Mouse (Mus musculus) lung, postnatal 4 days (tissue): ENCODE data around the gene Dmkn.

Source experiments
- DNase-seq, 2 experiments: peaks; one replicate each; pipeline ENCODE4 v3.0.0; 2021

The Dmkn gene

DNA sequence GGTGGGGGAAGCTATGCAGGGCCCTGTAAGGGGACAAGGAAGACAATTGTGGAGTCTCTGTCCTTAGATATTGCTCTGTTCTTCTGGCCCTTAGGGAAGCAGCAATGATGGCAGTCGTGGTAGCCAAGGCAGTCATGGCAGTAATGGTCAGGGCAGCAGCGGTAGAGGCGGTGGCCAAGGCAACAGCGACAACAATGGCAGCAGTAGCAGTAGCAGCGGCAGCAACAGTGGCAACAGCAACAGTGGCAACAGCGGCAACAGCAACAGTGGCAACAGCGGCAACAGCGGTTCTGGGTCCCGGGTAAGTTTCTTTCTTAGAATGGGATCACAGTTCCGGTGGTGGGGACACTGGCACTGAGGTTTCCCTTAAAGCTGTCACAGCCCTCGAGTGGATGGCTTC is 1.6 kb downstream of the Dmkn start:
- DNase-seq: no peak

DNA sequence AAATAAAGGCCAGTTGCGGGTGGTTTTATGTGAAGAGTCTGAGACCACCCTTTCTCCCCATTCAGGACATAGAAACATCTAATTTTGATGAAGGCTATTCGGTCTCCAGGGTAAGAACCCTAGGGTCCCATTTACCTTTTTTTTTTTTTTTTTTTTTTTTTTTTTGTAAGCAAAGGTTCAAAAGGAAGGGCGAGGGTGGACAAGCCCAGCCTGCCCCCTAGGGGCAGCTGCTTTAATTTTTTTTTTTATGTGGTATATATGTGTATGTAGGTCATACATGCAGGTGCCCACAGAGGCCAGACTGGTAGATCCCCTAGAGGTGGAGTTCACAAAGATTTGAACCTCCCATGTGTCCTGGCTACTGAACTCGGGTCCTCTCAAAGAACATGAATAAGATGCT is 2.9 kb downstream of the Dmkn start:
- DNase-seq: no peak

DNA sequence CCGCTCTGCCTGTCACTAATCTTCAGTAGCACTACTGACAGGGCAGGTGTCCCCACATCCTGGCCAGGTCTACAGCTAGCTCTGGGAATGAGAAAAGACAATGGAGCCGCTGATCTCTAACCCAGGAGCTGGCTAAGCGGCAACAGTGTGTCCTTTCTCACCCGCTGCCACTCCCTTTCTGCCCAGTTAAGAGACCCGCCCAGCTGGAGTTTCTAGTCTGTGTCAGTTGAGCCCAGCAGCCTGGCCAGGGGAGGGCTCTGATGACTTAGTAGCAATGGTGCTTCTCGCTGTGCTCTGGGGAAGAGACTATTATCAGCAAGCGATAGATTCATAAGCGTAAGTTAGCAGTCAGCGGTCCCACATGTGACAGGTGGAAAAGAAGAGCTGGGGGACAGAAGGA is 5.7 kb downstream of the Dmkn start:
- DNase-seq: no peak

DNA sequence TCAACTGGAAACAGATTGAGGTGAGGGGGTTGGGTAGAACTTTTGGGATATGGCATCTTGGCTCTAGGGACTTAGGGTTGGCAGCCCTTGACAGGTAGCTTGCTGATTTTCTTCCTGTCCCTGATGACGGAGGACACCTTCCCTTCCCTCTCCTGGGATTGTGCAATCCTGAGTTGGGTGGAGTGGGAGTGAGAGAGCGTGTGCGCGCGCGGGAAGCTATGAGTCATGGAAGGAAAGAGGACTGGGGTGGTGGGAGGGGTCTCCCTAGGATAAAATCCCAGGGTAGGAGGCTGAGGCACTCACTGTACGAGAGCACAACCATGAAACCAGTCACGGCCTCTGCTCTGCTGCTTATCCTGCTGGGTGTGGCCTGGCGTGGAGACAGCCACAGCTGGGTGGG is 12.5 kb downstream of the Dmkn start:
- DNase-seq: no peak

DNA sequence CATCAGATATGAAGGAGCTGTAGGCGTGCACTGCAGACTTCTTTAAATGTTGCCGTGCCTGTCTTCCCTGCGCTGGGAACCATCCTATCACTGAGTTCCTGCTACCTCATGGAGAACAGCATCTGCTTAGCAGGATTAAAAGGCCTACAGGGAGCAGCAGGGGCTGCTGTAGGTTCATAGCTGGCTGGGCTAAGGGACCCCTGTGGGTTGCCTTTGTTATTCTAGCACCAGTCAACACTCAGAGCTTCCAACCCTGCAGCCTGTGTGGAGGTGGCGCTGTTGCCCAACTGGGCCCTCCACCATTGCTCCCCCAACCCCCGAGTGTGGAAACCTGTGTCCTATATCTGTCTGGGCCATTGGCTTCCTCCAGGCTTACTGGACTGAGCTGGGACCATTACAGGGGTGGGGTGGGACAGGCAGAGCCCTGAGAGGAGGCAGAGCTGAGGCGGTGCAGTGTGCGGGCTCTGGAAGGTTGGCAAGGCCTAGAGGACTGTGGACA is 13.6 kb downstream of the Dmkn start:
- DNase-seq: no peak

DNA sequence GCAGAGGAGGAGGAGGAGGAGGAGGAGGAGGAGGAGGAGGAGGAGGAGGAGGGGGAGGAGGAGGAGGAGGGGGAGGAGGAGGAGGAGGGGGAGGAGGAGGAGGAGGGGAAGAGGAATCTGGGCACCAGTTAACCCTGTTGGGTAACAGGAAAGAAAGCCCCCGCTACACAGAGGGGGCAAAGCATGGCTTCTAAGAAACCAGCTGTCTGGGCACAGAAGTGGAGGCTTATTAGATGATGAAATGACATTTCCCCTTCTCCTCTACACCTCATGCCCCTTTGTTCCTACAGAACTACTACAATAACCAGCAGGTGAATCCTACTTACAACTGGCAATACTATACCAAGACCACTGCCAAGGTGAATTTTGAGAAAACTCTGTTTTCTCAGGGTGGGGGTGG is 14.4 kb downstream of the Dmkn start:
- DNase-seq: no peak

DNA sequence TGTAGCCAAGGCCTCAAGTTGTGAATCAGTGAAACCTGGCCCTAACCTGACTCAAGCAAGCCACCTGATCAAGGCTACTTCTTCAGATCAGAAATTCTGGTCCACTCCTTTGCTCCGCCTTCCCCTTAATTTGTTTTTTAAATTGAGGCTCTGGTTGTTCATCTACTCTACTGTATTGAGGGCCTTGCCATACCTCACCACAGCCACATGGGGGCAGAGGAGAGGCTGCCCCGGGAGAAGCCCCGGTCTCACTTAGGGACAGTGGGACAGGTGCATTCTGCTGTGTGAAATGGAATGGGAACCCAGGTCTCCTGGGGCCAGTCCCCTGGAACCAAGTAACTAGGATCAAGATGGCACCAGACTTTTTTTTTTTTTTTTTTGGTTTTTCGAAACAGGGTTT is 18.2 kb downstream of the Dmkn start:
- no peak for DNase-seq

DNA sequence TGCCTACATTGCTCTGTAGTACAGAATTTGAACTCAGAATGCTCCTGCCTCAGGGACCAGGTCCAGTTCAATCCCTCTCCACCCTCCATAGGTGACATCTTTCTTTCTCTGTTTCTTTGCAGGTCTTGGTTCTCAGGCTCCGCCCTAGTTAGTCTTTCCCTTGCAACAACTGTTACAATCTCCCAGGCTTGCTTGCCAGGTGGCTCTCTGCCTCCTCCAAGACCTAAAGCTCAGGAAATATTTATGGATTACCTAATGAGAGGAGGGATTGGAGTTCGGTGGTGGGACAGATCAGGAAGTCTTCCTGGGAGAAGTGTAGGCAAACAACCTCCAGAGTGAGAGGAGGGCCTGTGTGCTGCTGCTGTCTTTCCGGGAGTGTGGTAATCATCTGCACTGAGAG is 19.1 kb downstream of the Dmkn start:
- DNase-seq: no peak

DNA sequence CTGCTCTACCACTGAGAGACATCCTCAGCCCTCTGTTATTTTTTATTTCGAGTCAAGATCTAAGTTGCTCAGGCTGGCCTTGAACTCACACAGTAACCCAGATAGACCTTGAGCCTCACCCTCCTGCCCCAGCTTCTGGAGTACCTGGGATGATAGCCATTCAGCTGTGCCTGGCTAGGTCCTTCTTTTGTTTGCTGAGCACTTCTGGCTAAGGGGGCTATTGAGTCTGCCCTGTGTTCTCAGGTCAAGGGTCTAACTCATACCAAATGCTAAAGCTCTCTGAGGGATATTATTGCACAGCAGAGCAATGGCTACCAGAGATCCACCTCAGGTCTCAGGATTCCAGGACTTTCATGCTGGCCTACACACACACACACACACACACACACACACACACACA is 21.6 kb downstream of the Dmkn start:
- DNase-seq: no peak

DNA sequence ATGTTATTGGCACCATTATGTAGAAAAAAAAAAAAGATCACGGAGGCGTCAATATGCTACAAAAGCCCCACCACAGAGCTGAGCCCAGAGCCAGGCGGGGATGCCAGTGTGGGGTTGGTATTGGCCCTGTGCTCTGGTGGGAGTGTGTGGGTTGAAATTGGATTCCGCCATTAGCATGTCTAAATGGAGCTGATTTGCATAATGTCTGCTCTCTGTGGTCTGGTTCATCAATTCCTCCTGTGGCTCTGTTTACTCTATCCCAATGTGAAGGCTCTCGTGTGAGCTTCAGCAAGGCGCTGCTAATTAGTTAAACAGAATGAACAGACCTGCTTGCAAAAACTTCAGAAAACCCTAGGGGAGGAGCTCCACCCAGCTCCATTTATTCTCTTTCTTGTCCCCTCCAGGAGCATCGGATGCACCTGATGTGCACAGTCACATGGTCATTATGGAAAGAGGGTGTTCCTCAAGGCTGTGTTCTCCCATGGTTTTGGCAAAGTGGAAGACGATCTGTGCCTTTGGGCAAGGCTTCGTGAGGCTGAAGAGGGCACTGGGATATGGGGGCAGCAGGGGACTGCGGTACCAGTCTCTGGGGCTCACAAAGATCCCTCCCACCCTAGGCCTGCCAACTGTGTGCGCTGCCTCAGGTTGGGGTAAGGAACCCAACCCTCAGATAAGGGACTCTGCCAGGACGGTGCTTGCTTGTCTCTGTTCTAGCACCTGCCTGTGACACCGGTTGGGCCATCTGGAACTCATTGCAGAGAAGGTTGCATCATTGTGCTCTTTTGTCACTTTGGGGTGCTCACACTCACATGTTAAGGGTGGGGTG is 22.4 kb downstream of the Dmkn start:
- DNase-seq: no peak

DNA sequence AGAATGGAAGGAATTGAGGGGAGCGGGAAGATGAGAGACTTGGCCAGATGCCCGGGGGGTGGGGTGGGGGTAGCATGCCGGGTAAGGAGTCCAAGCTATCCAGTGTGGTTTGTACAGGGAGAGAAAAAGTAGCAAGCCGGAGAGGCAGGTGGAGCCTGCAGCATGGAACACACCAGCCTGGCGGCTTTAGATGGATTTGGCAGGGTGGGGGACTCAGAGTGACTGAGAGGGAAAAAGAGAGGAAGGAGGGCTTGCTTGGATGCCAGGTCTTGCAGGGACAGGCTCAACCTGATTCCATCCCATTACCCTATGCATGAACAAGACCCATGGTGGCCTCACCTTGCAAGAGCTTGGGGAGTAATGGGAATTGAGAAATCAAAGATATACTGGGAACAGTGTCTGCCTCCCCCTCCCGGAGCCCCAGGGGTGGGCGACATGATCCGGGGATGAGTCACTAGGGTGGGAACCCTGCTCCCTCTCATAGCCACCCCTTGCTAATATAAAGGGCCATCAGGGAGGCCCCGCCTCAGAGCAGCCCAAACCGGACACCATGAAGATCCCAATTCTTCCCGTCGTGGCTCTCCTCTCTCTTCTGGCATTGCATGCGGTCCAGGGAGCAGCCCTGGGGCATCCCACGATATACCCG is 23.9 kb downstream of the Dmkn start, which contains the start of gene Krtdap:
Gene Krtdap (plus strand): TSS at position 520 of the 646 bp plus-strand sequence.
- no peak for DNase-seq

DNA sequence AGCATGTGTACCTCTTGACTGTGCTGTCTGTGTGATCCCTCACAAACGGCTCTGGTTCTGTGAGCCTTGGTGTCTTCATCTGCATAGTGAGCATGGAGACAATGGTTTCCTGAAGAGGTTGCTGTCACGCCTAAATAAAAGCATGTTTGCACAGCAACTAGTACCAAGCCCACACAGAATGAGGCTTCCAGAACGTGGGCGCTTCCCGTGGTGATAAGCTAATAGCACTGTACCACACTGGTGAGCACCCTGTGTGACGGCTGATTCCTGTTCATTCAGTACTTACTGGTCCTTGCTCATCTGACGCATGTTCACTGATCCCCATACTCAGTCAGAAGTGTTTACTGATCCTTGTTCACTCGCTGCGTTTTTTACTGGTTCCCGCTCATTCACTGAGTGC is 26.6 kb downstream of the Dmkn start:
- DNase-seq: no peak

DNA sequence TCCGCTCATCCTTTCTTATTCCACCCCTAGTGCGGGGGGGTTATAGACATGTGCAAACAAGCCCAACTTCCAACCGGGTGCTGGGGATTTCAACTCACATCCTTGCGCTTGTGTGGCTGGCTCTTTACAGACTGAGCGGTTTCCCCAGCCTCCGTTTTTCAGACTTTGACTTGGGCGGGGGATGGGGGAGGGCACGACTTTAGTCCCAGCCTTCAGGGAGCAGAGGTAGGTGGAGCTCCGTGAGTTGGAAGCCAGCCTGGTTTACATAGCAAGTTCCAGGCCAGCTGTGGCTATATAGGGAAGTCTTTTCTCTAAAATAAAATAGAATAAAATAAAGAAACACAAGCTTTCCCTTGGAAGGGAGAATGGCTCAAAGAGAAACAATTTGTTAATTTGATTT is 28.4 kb downstream of the Dmkn start:
- DNase-seq: no peak

DNA sequence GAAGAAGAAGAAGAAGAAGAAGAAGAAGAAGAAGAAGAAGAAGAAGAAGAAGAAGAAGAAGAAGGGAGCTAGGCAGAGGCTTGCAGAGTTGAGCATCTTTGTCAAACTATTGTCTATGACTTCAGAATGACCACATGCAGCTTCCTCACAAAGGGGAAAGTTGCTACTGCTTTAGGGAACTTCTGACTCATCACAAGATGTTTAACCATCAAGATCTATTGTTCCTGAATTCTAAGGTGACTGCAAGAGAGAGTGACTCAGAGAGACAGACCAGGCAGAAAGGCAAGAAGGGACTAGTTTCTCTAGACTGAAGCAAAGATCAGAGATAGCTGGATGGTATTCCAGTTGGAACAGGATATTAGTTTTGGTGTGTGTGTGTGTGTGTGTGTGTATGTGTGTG is 31.4 kb downstream of the Dmkn start:
- no peak for DNase-seq

DNA sequence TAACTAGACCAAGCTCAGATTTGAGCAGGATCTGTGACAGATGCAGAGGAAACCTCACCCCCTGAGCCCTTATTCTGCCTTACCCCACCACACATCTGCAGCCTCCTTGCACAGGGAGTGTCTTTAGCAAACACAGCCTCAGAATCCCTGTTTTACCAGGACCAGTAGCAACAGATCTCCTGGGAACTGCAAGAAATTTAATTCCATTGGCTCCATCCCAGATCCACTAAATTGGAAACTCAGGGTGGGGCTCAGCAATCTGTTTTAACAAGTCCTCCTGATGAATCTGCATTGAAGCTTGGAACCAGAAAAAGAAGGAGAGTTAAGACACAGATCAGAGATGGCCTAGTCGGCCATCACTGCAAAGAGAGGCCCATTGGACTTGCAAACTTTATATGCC is 33.2 kb downstream of the Dmkn start:
- DNase-seq: no peak

DNA sequence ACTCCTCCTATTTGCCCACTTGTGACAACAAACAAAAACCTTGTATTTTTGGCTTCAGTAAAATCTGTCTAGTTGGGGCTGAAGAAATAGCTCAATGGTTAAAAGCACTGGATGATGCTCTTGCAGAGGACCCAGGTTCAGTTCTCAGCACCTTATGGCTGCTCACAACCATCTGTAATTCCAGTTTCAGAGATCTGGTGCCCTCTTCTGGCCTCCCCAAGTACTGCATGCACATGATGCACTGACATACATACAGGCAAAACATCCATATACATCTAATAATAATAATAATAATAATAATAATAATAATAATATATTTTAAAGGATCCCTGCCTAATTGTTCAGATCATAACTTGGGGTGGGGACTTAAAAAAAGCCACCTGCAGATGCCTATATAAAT is 37.1 kb downstream of the Dmkn start:
- no peak for DNase-seq

DNA sequence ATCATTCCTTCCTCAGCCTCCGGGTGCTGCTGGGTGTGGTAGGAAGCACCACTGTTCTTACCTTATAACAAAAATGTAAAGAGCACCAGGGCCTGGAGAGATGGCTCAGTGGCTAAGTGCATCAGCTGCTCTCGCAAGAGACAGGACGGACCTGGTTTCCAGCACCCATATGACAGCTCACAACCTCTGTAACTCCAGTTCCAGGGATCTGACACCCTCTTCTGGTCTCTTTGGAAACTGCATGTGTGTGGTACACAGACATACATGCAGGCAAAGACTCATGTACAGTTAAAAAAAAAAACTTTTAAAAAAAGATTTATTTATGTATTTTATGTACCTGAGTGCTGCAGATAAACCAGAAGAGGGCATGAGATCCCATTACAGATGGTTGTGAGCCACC is 39.7 kb downstream of the Dmkn start:
- DNase-seq: no peak

DNA sequence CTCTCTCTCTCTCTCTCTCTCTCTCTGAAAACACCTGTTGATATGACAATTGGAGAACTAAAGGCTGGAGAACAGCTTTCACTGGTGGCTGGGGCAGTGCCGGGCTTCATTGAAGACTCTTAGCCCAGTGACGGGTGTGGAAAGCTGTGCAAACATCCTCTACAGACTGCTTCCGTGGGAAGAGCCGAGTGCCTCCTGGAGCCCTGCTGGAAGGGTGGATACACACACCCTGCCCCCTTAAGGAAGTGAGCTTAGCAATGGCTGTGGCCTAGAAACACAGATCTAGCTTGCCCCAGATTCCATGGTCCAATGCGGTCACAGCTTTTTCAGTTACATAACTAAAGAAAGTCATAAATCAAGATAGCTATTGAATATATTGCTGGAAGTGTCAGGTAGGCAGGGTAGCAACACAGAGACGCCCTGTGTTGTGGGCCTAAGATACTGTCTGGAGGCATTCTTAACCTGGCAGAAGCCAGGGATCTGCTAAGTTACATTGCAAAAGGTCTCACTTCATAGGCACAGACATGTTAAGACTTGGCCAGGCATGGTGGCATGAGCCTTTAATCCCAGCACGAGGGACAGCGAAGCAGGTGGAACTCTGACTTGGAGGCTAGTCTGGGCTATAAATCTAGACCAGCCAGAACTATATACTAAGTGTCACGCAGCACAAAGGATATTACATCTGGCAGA is 40.6 kb downstream of the Dmkn start:
- DNase-seq: peak; percentile 24 to 64

DNA sequence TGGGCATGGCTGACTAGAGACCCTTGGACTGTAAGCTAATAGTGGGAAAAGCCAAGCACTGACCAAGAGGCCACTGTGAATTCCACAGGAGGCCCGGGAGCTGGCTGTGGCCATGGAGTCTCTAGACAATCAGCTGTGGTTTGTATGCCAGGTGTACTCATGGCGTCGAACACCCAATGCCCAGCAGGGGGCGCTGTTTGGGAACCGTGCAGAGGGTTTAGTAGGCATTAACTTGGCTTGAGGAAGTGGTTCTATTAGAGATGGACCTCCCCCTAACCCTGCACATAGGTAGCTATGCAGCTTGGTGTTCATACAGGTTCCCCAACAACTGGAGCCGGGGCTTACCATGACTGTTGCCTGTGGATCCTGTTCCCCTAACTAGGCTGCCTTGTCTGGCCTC is 42.4 kb downstream of the Dmkn start:
- DNase-seq: peak in 1 of 2 experiments; percentile 67

DNA sequence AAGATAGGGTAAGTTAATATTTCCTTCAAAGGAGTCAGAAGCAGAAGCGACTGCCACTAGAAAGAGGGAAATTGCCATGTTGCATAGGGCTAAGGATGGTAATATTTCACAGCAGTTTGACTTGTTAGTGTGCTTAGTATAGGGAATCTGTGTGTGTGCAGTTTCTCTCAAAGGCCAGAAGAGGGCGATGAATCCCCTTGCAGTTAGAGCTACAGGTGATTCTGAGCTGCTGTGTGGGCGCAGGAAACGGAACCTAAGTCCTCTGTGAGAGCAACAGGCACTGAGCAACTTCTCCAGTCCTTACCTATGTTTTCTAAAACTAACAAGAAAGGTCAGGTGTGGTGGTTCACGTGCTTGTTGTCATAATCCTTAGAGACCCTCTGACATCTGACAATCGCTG is 46.8 kb downstream of the Dmkn start:
- no peak for DNase-seq

DNA sequence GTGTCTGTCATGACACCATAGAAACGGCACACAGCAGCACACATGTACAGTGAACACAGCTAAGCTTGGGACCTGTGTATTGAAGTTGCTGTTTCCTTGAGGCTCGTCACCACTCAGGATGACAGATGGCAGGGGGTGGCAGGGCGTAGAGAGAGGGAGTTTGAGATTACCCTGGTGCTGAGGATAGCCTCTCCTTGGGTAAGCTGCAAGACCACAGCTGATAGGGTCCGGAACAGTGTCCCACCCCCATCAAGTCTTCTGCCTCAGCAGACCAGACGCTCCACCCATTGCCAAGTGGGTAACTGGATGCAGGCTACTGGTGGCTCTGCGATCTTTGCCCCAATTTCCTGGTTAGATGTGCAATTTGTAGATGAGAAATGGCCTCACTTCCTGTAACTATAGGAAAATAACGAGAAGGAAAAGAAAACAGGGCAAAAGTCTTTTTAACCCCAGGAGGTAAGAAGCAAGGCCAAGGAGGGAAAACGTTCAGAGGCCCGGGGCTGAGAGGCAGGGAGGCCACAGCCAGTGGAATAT is 48.3 kb downstream of the Dmkn start:
- peak in 1 of 2 experiments; percentile 34 for DNase-seq

DNA sequence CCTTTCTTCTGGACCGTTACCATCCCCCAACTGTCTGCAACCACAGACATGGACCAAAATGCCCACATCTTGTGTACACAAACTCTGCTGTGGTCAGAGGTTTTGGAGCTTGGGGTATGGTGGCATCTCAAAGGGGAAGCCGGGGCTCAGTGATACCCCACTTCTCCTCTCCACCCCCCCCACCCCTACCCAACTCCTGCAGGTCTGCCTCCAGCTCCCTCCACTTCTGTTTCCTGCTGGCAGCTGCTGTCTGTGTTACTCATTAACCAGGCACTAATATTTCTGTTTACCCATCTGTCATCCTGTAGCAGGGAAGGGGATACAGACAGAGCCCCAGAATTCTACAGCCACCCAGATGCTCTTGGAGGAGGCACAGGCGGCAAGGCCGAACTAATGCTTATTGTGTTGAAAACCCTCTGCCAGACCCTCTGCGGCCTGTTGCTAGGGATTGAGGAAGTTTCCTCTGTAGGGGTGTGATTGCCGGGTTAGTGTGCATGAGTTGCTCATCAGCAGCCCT is 48.8 kb downstream of the Dmkn start:
- DNase-seq: peak in 1 of 2 experiments; percentile 23

DNA sequence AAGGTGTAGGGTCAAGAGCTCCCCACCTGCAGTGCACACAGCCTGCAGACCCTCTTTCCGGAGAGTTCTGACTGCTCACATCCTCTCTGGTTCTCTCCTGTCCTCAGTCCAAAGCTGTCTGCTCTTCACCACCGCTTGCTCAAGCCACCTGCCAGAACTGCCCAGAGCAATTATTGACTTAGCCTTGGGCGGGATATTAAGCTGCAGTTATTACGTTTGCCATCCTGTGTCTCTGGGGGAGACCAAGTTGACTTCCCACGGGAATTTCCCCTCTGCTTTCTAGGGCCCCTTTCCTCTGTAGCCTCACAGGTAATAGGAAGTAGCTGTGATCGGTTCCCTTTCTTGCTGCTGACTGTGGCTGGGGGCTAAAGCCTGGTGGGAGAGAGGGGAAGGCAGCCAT is 56.6 kb downstream of the Dmkn start:
- DNase-seq: no peak
